ENCODE assay signal across 8 mouse cellular contexts in the genomic region with DNA sequence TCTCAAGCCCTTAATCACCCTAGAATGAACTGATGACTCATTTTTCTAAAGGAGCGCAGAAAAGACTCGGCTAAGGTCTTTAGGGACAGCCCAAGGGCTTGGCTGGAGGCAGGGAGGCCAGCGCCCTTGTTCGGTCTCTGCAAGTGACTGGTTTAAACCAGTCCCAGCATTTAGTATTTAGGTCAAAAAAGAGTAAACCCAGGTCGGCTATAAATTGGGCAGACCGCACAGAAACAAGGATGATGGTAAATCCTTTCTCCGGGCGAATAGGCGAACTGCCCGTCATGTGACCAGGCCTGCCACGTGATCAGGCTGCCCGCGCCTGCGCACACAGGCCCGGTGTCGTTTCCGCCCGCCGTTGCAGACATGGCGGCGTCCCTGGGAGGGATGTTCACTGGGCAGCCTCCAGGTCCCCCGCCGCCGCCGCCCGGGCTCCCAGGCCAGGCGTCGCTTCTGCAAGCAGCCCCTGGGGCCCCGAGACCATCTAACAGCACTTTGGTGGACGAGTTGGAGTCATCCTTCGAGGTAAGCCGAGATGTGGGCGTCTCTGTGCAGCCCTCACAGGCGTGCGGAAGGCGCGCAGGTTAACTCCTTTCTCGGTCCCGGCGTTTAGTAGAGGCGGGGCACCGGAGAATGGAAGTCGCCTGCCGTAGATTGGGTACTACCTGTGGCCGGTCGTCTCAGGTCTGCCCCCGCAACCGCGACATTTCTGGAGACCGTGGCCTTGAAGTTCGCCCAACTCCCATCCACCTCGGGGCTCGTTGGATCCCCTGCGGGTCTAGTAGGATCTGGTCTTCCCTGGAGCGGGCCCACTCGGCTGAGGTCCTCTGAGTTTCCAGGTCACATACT. TPM values are rescaled to one million over a fixed set of nuclear protein-coding genes. Genes with fewer than 3 reads are reported as not detected.
DNase-seq lines count a peak whose midpoint lies in the region; ATAC-seq and TF ChIP-seq lines count a peak whose summit lies in the region.

TSS of gene Med28 (plus strand) at position 270 of the 849 bp plus-strand sequence.

- peak within 1 kb of the TSS; percentile 79 for H3K4me2 ChIP-seq in lung, embryonic 16.5 days (ENCODE audit: low read depth, low read length)

- H3K36me3 ChIP-seq in MEL (ENCODE audit: control insufficient read depth in 1 of 2, insufficient read depth in 2 of 2, low read length in 2 of 2): peaks cover 9 to 10% of the 10 kb centered on the region in 2 experiments
- peaks cover 5% of the 10 kb centered on the region for H3K36me3 ChIP-seq in lung, embryonic 16.5 days (ENCODE audit: control insufficient read depth, insufficient read depth, low read length)

- H3K79me2 ChIP-seq in MEL (ENCODE audit: control insufficient read depth, insufficient read depth, low read length, poor library complexity): peaks cover 23% of the 10 kb centered on the region

- H3K27me3 ChIP-seq in MEL (ENCODE audit: control insufficient read depth in 1 of 2, insufficient read depth in 2 of 2, low read length in 2 of 2): no peaks in the 10 kb centered on the region
- no peaks in the 10 kb centered on the region for H3K27me3 ChIP-seq in cerebellum, adult 2 months (ENCODE audit: control insufficient read depth, insufficient read depth, low read length)
- H3K27me3 ChIP-seq in lung, embryonic 16.5 days (ENCODE audit: control insufficient read depth, insufficient read depth, low read depth, low read length): no peaks in the 10 kb centered on the region

- no peak for TF ChIP-seq CTCF in MEL (IDR thresholded peaks at IDR 0.05 in 2 of 3, conservative IDR thresholded peaks at IDR 0.05 in 1 of 3; ENCODE audit: control insufficient read depth in 1 of 3, insufficient read depth in 1 of 3, low read depth in 2 of 3, low read length in 3 of 3, poor library complexity in 1 of 3, severe bottlenecking in 1 of 3)
- no peak for TF ChIP-seq CTCF in cerebellum, adult 2 months (IDR thresholded peaks at IDR 0.05; ENCODE audit: borderline replicate concordance, insufficient read depth, low read depth, low read length)

- H3K9me3 ChIP-seq in MEL (replicated peaks; ENCODE audit: insufficient read depth, low read length): no peaks in the 10 kb centered on the region
- no peaks in the 10 kb centered on the region for H3K9me3 ChIP-seq in lung, embryonic 16.5 days (ENCODE audit: control insufficient read depth, low read length)

- peak; percentile 96 for DNase-seq in MEL (ENCODE audit: low read depth, low spot score)
- peak; percentile 94 to 95 for DNase-seq in cerebellum, adult 2 months
- DNase-seq in forelimb bud, embryonic 11.5 days (ENCODE audit: low read depth, low spot score): peak; percentile 91
- DNase-seq in layer of hippocampus, adult 9-10 months (ENCODE audit: low spot score): peak; percentile 75
- DNase-seq in ovary, postnatal 10 days (ENCODE audit: low spot score): peak; percentile 91
- peak; percentile 92 to 93 for DNase-seq in thymus, postnatal 10 days (ENCODE audit: low spot score in 2 of 2)

- ATAC-seq in hematopoietic stem cell, adult 5-6 weeks (replicated peaks in 1 of 2; ENCODE audit: insufficient read depth in 1 of 2, low FRiP score in 2 of 2, low TSS enrichment in 1 of 2, low read depth in 1 of 2, poor library complexity in 2 of 2, severe bottlenecking in 2 of 2): peak; percentile 89 to 93
- ATAC-seq in lung, embryonic 16.5 days (ENCODE audit: low read depth): peak; percentile 97

- H3K4me3 ChIP-seq in MEL (ENCODE audit: control insufficient read depth in 1 of 2, insufficient read depth in 1 of 2, low read depth in 2 of 2, low read length in 2 of 2): peak within 1 kb of the TSS; percentile 79 to 84
- peak within 1 kb of the TSS; percentile 86 for H3K4me3 ChIP-seq in cerebellum, adult 2 months (replicated peaks; ENCODE audit: insufficient read depth, low read depth, low read length)
- H3K4me3 ChIP-seq in lung, embryonic 16.5 days (ENCODE audit: low read length): peak within 1 kb of the TSS; percentile 96

- H3K4me1 ChIP-seq in MEL (ENCODE audit: control insufficient read depth in 1 of 2, insufficient read depth in 2 of 2, low read length in 2 of 2): peaks cover 0 to 12% of the 10 kb centered on the region in 2 experiments; a peak in 2 of 4 replicates
- peaks cover 7% of the 10 kb centered on the region; the same call in 1 of the 2 replicates for H3K4me1 ChIP-seq in cerebellum, adult 2 months (ENCODE audit: control insufficient read depth, insufficient read depth, low read length)
- H3K4me1 ChIP-seq in lung, embryonic 16.5 days (replicated peaks; ENCODE audit: control insufficient read depth, insufficient read depth, low read length): peaks cover 13% of the 10 kb centered on the region

- H3K9ac ChIP-seq in MEL (ENCODE audit: control insufficient read depth, low read depth, low read length, poor library complexity, severe bottlenecking): peak within 1 kb of the TSS; percentile 90
- peak within 1 kb of the TSS; percentile 96 for H3K9ac ChIP-seq in lung, embryonic 16.5 days (ENCODE audit: low read length)

- TF ChIP-seq EP300 in MEL (IDR thresholded peaks at IDR 0.05; ENCODE audit: low read depth in 1 of 2, low read length in 2 of 2): no peak

- WGBS in cerebellum, adult 2 months: under 1% methylated on average over 56 of the region's 56 CpGs
- 2% methylated on average over 56 of the region's 56 CpGs for WGBS in lung, embryonic 16.5 days

- no peak for TF ChIP-seq RAD21 in MEL (IDR thresholded peaks at IDR 0.05; ENCODE audit: low read depth, low read length)

- peak; percentile 91 to 98 for TF ChIP-seq POLR2A in MEL (IDR thresholded peaks at IDR 0.05; ENCODE audit: control insufficient read depth in 1 of 2, insufficient read depth in 1 of 2, low read depth in 1 of 2, low read length in 2 of 2, poor library complexity in 1 of 2)
- peak; percentile 86 for TF ChIP-seq POLR2A in cerebellum, adult 2 months (IDR thresholded peaks at IDR 0.05; ENCODE audit: borderline replicate concordance, insufficient read depth, low read length)

- H3K27ac ChIP-seq in MEL (ENCODE audit: control insufficient read depth, low read depth, low read length): peak within 1 kb of the TSS; percentile 73
- H3K27ac ChIP-seq in cerebellum, adult 2 months (ENCODE audit: insufficient read depth, low read length): peak within 1 kb of the TSS; percentile 77
- H3K27ac ChIP-seq in lung, embryonic 16.5 days (ENCODE audit: low read length): peak within 1 kb of the TSS; percentile 37; the same call in 1 of the 2 replicates

TF ChIP-seq in MEL, 35 proteins besides CTCF, POLR2A, EP300 and RAD21 (continues in another document):
- TF ChIP-seq ZC3H11A (IDR thresholded peaks at IDR 0.05; ENCODE audit: low read depth, low read length) (no peak), BHLHE40 (IDR thresholded peaks at IDR 0.05; ENCODE audit: borderline replicate concordance, low read depth, low read length) (peak; percentile 42; the same call in 1 of the 2 replicates), POLR2AphosphoS5 (IDR thresholded peaks at IDR 0.05; ENCODE audit: borderline replicate concordance, low read depth, low read length) (no peak), NRF1 (IDR thresholded peaks at IDR 0.05; ENCODE audit: insufficient read depth, low read depth, low read length, poor library complexity, severe bottlenecking) (peak; percentile 89), MXI1 (IDR thresholded peaks at IDR 0.05; ENCODE audit: low read depth, low read length) (peak; percentile 92), UBTF (IDR thresholded peaks at IDR 0.05; ENCODE audit: borderline replicate concordance, insufficient read depth, low read depth, low read length) (no peak), USF1 (IDR thresholded peaks at IDR 0.05; ENCODE audit: low read depth, low read length) (peak; percentile 99), SMC3 (IDR thresholded peaks at IDR 0.05; ENCODE audit: low read depth, low read length) (no peak), TAL1 (IDR thresholded peaks at IDR 0.05; ENCODE audit: low read length) (no peak), ZKSCAN1 (IDR thresholded peaks at IDR 0.05; ENCODE audit: low read depth, low read length) (no peak), MYC (IDR thresholded peaks at IDR 0.05; ENCODE audit: low read depth, low read length) (0 out of 2 replicates have a peak, but pooled peaks have one; percentile 56), MEF2A (IDR thresholded peaks at IDR 0.05; ENCODE audit: extremely low read depth, insufficient replicate concordance, low read depth, low read length, poor library complexity, severe bottlenecking) (no peak), CHD1 (IDR thresholded peaks at IDR 0.05; ENCODE audit: low read depth, low read length) (0 out of 2 replicates have a peak, but pooled peaks have one; percentile 32), RCOR1 (IDR thresholded peaks at IDR 0.05; ENCODE audit: low read depth, low read length) (no peak; the same call in 1 of the 2 replicates), ZMIZ1 (IDR thresholded peaks at IDR 0.05; ENCODE audit: low read depth, low read length) (peak; percentile 60; the same call in 1 of the 2 replicates), E2F4 (IDR thresholded peaks at IDR 0.05; ENCODE audit: borderline replicate concordance, low read depth, low read length) (no peak), ZNF384 (IDR thresholded peaks at IDR 0.05; ENCODE audit: low read depth, low read length) (no peak), MYB (IDR thresholded peaks at IDR 0.05; ENCODE audit: low read depth, low read length) (peak; percentile 58; the same call in 1 of the 2 replicates), ETS1 (IDR thresholded peaks at IDR 0.05; ENCODE audit: low read depth, low read length) (peak; percentile 48), NELFE (IDR thresholded peaks at IDR 0.05; ENCODE audit: low read depth, low read length) (peak; percentile 92), GABPA (IDR thresholded peaks at IDR 0.05; ENCODE audit: low read depth, low read length) (no peak), CHD2 (IDR thresholded peaks at IDR 0.05; ENCODE audit: low read length) (no peak), MAZ (IDR thresholded peaks at IDR 0.05; ENCODE audit: low read depth, low read length) (0 out of 2 replicates have a peak, but pooled peaks have one; percentile 37), HCFC1 (IDR thresholded peaks at IDR 0.05; ENCODE audit: low read depth, low read length) (peak; percentile 91), ELF1 (IDR thresholded peaks at IDR 0.05; ENCODE audit: low read depth, low read length) (peak; percentile 89), JUND (IDR thresholded peaks at IDR 0.05; ENCODE audit: low read depth, low read length) (peak; percentile 35; the same call in 1 of the 2 replicates), GATA1 (IDR thresholded peaks at IDR 0.05; ENCODE audit: low read depth, low read length) (no peak)

RNA-seq across cellular contexts. Expression of gene Med28, which starts in this region (rescaled TPM):
- total RNA-seq in MEL (2012; rRNA removed): 192 and 195 TPM in 2 replicates
- polyA plus RNA-seq in MEL (2012; ENCODE audit: insufficient read depth in 1 of 2, insufficient read length in 2 of 2, low read depth in 1 of 2, low replicate concordance in 2 of 2, missing spikeins in 1 of 2): 100 to 1,000 TPM in 1 of 2 experiments, not detected in 1; 177 TPM
- 131 and 134 TPM in 2 replicates for polyA plus RNA-seq in cerebellum, adult 2 months (2012; rRNA removed)
- 20.0 and 32.8 TPM in 2 replicates for total RNA-seq in hematopoietic stem cell, adult 5-6 weeks (2017)
- polyA plus RNA-seq in lung, embryonic 16.5 days (2015; fragmentation: Nextera tagmentation; extraction: Ambion mirVana): 232 and 240 TPM in 2 replicates

Comparison
In these comparisons a context has a peak if more than half of its experiments do, and no peak if none do; other contexts are left out.
1. Peak in every context shown above with its lines: DNase-seq, ATAC-seq, H3K4me3 ChIP-seq and H3K27ac ChIP-seq.